Mouse (Mus musculus): ENCODE results near the gene Elovl2.

GRCm38 (mm10) chr13:41216236-41216635 lies 4.0 kb downstream of the Elovl2 start:
- TF ChIP-seq CTCF (IDR thresholded peaks at IDR 0.05; ENCODE audit: control insufficient read depth, insufficient read depth, insufficient replicate concordance, low read depth, low read length): no peak
- TF ChIP-seq POLR2A (IDR thresholded peaks at IDR 0.05; ENCODE audit: control insufficient read depth, low read depth, low read length): no peak
